8 mouse cellular contexts compared by ENCODE assay signal in genomic region chr12:105013065-105013464, GRCm38 (mm10). TPM values are rescaled to one million over a fixed set of nuclear protein-coding genes. Genes with fewer than 3 reads are reported as not detected.
DNase-seq lines count a peak whose midpoint lies in the region; ATAC-seq lines count a peak whose summit lies in the region.

No protein-coding gene starts in this region.

- H3K36me3 ChIP-seq in liver, embryonic 12.5 days, result no peaks in the 10 kb centered on the region

- no peaks in the 10 kb centered on the region for H3K9me3 ChIP-seq in liver, embryonic 12.5 days (replicated peaks)

- WGBS in liver, embryonic 12.5 days (ENCODE audit: insufficient replicate concordance), result 9% methylated on average over 17 of the region's 17 CpGs

- peak overlapping the region; percentile 42 for H3K4me2 ChIP-seq in liver, embryonic 12.5 days

- DNase-seq in urinary bladder, postnatal 14 days (ENCODE audit: low spot score), result peak; percentile 80
- DNase-seq in urinary bladder, adult 2 months (ENCODE audit: low spot score), result no peak
- DNase-seq in frontal cortex, adult 2 months (ENCODE audit: extremely low spot score in 1 of 2, low spot score in 1 of 2), result peak; percentile 41 to 81
- DNase-seq in ovary, postnatal 36 days (ENCODE audit: low spot score), result peak; percentile 45
- peak; percentile 67 to 81 for DNase-seq in urinary bladder, postnatal 4 days (ENCODE audit: low spot score in 2 of 2)
- no peak for DNase-seq in cerebellum, adult 8-10 months

- peaks cover 94% of the 10 kb centered on the region for H3K4me1 ChIP-seq in liver, embryonic 12.5 days

- peak; percentile 54 to 61 for ATAC-seq in hematopoietic stem cell, adult 5-6 weeks (replicated peaks in 1 of 2; ENCODE audit: insufficient read depth in 1 of 2, low FRiP score in 2 of 2, low TSS enrichment in 1 of 2, low read depth in 1 of 2, poor library complexity in 2 of 2, severe bottlenecking in 2 of 2)
- ATAC-seq in liver, embryonic 12.5 days, result no peak

- H3K4me3 ChIP-seq in liver, embryonic 12.5 days, result 0 out of 2 replicates have a peak overlapping the region, but pooled peaks have one; percentile 2

- H3K27ac ChIP-seq in liver, embryonic 12.5 days, result peak overlapping the region; percentile 94

- peak overlapping the region; percentile 24; the same call in 1 of the 2 replicates for H3K9ac ChIP-seq in liver, embryonic 12.5 days

- H3K27me3 ChIP-seq in liver, embryonic 12.5 days (replicated peaks), result 0 out of 2 replicates have a peak, but pooled peaks cover 5% of the 10 kb centered on the region

RNA-seq across cellular contexts. Expression of gene Syne3, which starts 3.5 kb away (rescaled TPM):
- 3.0 and 5.3 TPM in 2 replicates for polyA plus RNA-seq in urinary bladder, adult 2 months (2012; rRNA removed)
- polyA plus RNA-seq in frontal cortex, adult 2 months (2012; rRNA removed), result 0.76 and 0.92 TPM in 2 replicates
- 33.1 TPM in 2 replicates for total RNA-seq in hematopoietic stem cell, adult 5-6 weeks (2017)
- polyA plus RNA-seq in liver, embryonic 12.5 days (2016; fragmentation: Nextera tagmentation; extraction: Ambion mirVana), result 2.1 and 2.5 TPM in 2 replicates

RNA-seq across cellular contexts. Expression of gene Glrx5, which starts 19.4 kb away (rescaled TPM):
- polyA plus RNA-seq in urinary bladder, adult 2 months (2012; rRNA removed), result 47.7 and 53.9 TPM in 2 replicates
- polyA plus RNA-seq in frontal cortex, adult 2 months (2012; rRNA removed), result 56.0 and 67.3 TPM in 2 replicates
- 24.0 and 26.5 TPM in 2 replicates for total RNA-seq in hematopoietic stem cell, adult 5-6 weeks (2017)
- polyA plus RNA-seq in liver, embryonic 12.5 days (2016; fragmentation: Nextera tagmentation; extraction: Ambion mirVana), result 719 and 730 TPM in 2 replicates

Comparison
In these comparisons a context has a peak if more than half of its experiments do, and no peak if none do; other contexts are left out.
1. DNase-seq: peak in urinary bladder, postnatal 14 days (single experiment), frontal cortex, adult 2 months (2 of 2), ovary, postnatal 36 days (single experiment) and urinary bladder, postnatal 4 days (2 of 2); none in urinary bladder, adult 2 months (single experiment) and cerebellum, adult 8-10 months (single experiment).
2. RNA of gene Glrx5, which starts 19.4 kb away (polyA plus RNA-seq): 719 to 730 TPM in liver, embryonic 12.5 days; 56.0 to 67.3 TPM in frontal cortex, adult 2 months and 47.7 to 53.9 TPM in urinary bladder, adult 2 months; every median in the first group is over 10 times any median in the second.